Mouse (Mus musculus) kidney, adult 2 months (tissue): ENCODE results near the gene Cabp1.

Experiments
- CTCF ChIP-seq: fragments of 200-500 bp; conservative IDR thresholded peaks from 2 replicates; pipeline ENCODE4 v1.5.1; 2011; ENCODE audit warnings: low read depth, mild to moderate bottlenecking, control low read depth, low read length, moderate library complexity, mixed read lengths; ENCODE audit not compliant: insufficient read depth, insufficient read length
- POLR2A ChIP-seq: fragments of 200-500 bp; IDR thresholded peaks from one replicate; pipeline ENCODE4 v1.6.1; 2011; ENCODE audit warnings: low read depth, low read length, control low read depth

- TF ChIP-seq CTCF, result no peak
- TF ChIP-seq POLR2A, result no peak
These were observed 43.2 kb downstream of the Cabp1 start for GRCm38 (mm10) chr5:115150991-115151390.
